Mouse (Mus musculus): Measurements from ENCODE around the gene Prkar2a.

The Prkar2a gene

DNA sequence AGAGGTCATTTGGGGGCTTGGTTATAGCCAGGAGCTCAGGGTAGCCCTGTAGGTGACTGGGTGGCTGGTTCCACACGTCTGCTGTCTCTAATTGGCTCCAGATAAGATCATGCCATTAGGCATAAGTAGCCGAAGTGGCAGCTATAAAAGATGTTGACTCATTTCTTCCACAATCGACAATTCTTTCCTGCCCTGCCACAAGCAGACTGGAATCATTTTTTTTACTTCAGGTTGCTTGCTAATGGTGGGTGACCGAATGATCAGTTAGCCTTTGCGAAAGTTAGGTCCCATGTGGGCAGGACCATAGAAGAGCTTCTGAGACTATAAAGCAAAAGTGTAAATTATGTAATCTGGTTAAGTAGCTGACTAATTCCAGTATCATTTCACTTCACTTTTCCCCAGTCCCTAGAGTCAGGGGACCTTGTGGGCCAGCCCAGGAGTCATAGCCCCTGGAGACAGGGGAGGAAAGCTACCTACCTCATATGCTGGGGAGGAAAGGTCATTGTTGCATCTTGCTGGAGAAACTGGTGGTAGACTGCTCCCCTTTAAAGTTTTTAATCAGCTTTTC lies 109.5 kb downstream of the Prkar2a start:
- no peak for DNase-seq

DNA sequence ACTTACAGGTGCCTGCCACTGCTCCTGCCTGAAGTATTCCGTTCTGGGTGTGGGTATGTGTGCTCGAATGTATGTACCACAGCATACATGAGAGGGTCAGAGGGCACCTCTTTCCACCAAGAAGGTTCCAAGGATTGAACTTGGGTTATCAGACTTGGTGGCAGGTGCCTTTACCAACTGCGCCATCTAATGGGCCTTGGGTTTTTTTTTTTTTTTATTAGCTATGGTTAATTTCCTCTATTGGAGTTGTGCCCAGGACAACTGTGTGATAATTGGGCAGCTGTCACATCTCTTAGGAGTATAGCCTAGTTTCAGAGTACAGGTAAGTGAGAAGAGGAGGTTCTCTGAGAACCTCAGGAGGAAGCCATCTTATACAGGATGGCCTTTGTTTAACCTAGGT lies 110.5 kb downstream of the Prkar2a start:
- no peak for DNase-seq

Data from cerebellum, adult 11 months (tissue).